Comparison of ENCODE assay signal across 19 mouse cellular contexts in the genomic region with DNA sequence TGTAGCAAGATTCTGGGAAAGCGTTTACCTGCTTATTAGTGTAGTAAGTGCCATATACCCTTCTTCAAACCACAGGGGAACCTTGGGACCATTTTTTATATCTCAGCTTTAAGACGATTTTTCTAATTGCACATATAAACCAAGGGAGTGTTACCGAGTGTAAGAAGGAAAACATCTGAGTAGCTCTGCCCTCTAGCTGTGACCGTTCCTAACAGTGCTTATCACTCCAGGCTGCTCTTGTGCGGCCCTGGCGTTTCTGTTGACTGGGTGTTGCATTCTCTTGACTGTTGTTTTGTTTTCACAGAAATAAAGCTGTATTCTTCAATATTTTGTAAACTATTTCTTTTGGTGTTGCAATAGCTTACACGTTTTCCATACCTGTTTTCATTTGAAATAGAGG. TPM values are rescaled to one million over a fixed set of nuclear protein-coding genes. Genes with fewer than 3 reads are reported as not detected.
DNase-seq lines count a peak whose midpoint lies in the region; ATAC-seq and TF ChIP-seq lines count a peak whose summit lies in the region.
"Had no signal": no experiment of that assay in that cellular context is flagged by ENCODE, and none has a peak within 500 bp of the region (broad histone marks: within the 10 kb centered on the region; RNA-seq: fewer than 3 reads in every experiment).

No protein-coding gene starts in this region.

- no peak for DNase-seq in layer of hippocampus, adult 2 months (ENCODE audit: low spot score in 2 of 2)
- DNase-seq in layer of hippocampus, adult 18-20 months (ENCODE audit: low spot score in 2 of 2): no peak
- DNase-seq in thymus, postnatal 14 days: peak; percentile 52
- no peak for DNase-seq in thymus, adult 2 months
- no peak for DNase-seq in spleen, adult 12 weeks (ENCODE audit: low spot score)
- no peak for DNase-seq in kidney, adult 9 months
- no peak for DNase-seq in urinary bladder, adult 18-20 months (ENCODE audit: low spot score in 2 of 2)
- DNase-seq: B cell, adult 2 months; cerebellum, adult 11 months; cerebellum, postnatal 25 days; gastrocnemius, postnatal 36 days; lung, embryonic 14.5 days; thymus, adult 18-20 months had no signal

- TF ChIP-seq CTCF in layer of hippocampus, adult 2 months (conservative IDR thresholded peaks at IDR 0.05): peak; percentile 57
- TF ChIP-seq CTCF in thymus, adult 2 months (IDR thresholded peaks at IDR 0.05; ENCODE audit: borderline replicate concordance, control insufficient read depth, extremely low read depth, insufficient read depth, low read length, poor library complexity): no peak

- no peak overlapping the region for H3K4me3 ChIP-seq in layer of hippocampus, adult 2 months
- no peak overlapping the region for H3K4me3 ChIP-seq in thymus, adult 2 months (ENCODE audit: control insufficient read depth, insufficient read depth, low read length)
- H3K4me3 ChIP-seq: forebrain, embryonic 13.5 days; kidney, embryonic 15.5 days; limb, embryonic 13.5 days; midbrain, embryonic 10.5 days had no signal

- 0 out of 2 replicates have a peak, but pooled peaks have one; percentile 30 for ATAC-seq in megakaryocyte, adult 5-6 weeks (ENCODE audit: poor library complexity, severe bottlenecking)
- ATAC-seq: forebrain, embryonic 13.5 days; inflammation-experienced regulatory T-cells, adult 6 months had no signal

- H3K27ac ChIP-seq in layer of hippocampus, adult 2 months: no peak overlapping the region
- no peak overlapping the region for H3K27ac ChIP-seq in thymus, adult 2 months (ENCODE audit: control insufficient read depth, insufficient read depth, low read length)
- H3K27ac ChIP-seq: forebrain, embryonic 13.5 days; kidney, embryonic 15.5 days; limb, embryonic 13.5 days; midbrain, embryonic 10.5 days had no signal

- TF ChIP-seq POLR2A in thymus, adult 2 months (IDR thresholded peaks at IDR 0.05; ENCODE audit: control insufficient read depth, extremely low read depth, insufficient read depth, low read length, poor library complexity): no peak

- WGBS in thymus, adult 2 months: 41% methylated on average over 7 of the region's 7 CpGs

- H3K27me3 ChIP-seq in thymus, adult 2 months (ENCODE audit: control insufficient read depth, insufficient read depth, low read length): no peaks in the 10 kb centered on the region
- H3K27me3 ChIP-seq: forebrain, embryonic 13.5 days; kidney, embryonic 15.5 days; limb, embryonic 13.5 days had no signal

- H3K4me1 ChIP-seq in thymus, adult 2 months (replicated peaks; ENCODE audit: control insufficient read depth, insufficient read depth, low read length): peaks cover 8% of the 10 kb centered on the region; the same call in 1 of the 2 replicates
- H3K4me1 ChIP-seq: forebrain, embryonic 13.5 days; kidney, embryonic 15.5 days; limb, embryonic 13.5 days; midbrain, embryonic 10.5 days had no signal

- H3K36me3 ChIP-seq in thymus, adult 2 months (ENCODE audit: control insufficient read depth, insufficient read depth, low read length): peaks cover 75% of the 10 kb centered on the region

RNA-seq across cellular contexts. Expression of a gene that starts 23.2 kb away (rescaled TPM):
- total RNA-seq in layer of hippocampus, adult 2 months (2021): 100 to 1,000 TPM; 107 to 108 TPM
- total RNA-seq in layer of hippocampus, adult 18-20 months (2021): 100 to 1,000 TPM; 118 to 122 TPM
- polyA plus RNA-seq in thymus, adult 2 months (2012; rRNA removed): 83.7 and 93.8 TPM in 2 replicates
- 45.3 and 49.1 TPM in 2 replicates for total RNA-seq in megakaryocyte, adult 5-6 weeks (2015)
- 48.3 and 49.8 TPM in 2 replicates for total RNA-seq in megakaryocyte, adult 5-6 weeks (2017)

RNA-seq across cellular contexts. Expression of a gene that starts 24.0 kb away (rescaled TPM):
- 10 to 100 TPM; 46.9 to 50.4 TPM for total RNA-seq in layer of hippocampus, adult 2 months (2021)
- total RNA-seq in layer of hippocampus, adult 18-20 months (2021): 10 to 100 TPM; 44.7 to 47.0 TPM
- 85.1 and 90.1 TPM in 2 replicates for polyA plus RNA-seq in thymus, adult 2 months (2012; rRNA removed)
- 227 and 248 TPM in 2 replicates for total RNA-seq in megakaryocyte, adult 5-6 weeks (2015)
- total RNA-seq in megakaryocyte, adult 5-6 weeks (2017): 185 and 193 TPM in 2 replicates
